Mouse (Mus musculus): ENCODE results near the gene Grm6. TPM values are rescaled to one million over a fixed set of nuclear protein-coding genes. Genes with fewer than 3 reads are reported as not detected.

The Grm6 gene
- total RNA-seq (2014; rRNA removed) (not detected in 2 replicates), polyA plus RNA-seq (2015; fragmentation: Nextera tagmentation; extraction: Ambion mirVana) (not detected in 2 replicates)

DNA sequence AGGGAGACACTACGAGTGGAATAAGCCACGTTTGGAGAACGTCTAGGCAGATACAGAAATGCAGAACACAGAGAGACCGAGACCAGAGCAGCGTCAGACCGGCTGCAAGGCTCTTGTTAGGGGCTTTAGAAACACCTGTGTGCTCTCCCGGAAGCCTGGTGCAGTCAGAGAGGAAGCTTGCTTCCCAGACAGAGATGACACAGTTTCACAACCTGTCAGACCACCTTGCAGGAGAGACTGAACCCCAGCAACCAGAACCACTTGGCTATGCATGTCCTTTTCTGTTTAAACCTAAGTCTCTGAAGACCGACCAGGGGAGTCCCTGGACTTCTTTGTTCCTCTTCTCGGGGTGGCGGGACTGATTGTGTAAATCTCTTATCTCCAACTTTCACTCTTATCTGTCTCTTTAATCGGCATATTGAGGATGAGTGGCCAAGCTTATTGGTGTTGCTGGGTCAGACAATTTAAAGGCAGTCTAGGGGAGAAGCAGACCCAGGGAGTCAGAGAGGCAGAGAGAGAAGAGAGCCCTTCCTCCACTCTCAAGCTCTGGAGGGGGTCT lies at the start of gene Grm6:
Gene Grm6, plus strand, starts transcription at position 509 of the 559 bp plus-strand sequence.
- 4% methylated on average over 11 of the region's 11 CpGs for WGBS
- Histone ChIP-seq H3K9me3 (ENCODE audit: low read length) (no peaks in the 10 kb centered on the region), H3K4me3 (ENCODE audit: low read length) (peak within 1 kb of the TSS; percentile 44), H3K9ac (replicated peaks; ENCODE audit: low read length) (0 out of 2 replicates have a peak within 1 kb of the TSS, but pooled peaks have one; percentile 19), H3K4me2 (ENCODE audit: low read depth, low read length) (peak within 1 kb of the TSS; percentile 93), H3K27me3 (ENCODE audit: insufficient read depth, low read length) (peaks cover 40% of the 10 kb centered on the region), H3K4me1 (ENCODE audit: insufficient read depth, low read length) (peaks cover 8% of the 10 kb centered on the region), H3K36me3 (ENCODE audit: insufficient read depth, low read length) (no peaks in the 10 kb centered on the region), H3K27ac (no peak within 1 kb of the TSS)
- DNase-seq (ENCODE audit: low spot score) (no peak), ATAC-seq (no peak)
- TF ChIP-seq CTCF (IDR thresholded peaks at IDR 0.05; ENCODE audit: low read depth) = no peak

DNA sequence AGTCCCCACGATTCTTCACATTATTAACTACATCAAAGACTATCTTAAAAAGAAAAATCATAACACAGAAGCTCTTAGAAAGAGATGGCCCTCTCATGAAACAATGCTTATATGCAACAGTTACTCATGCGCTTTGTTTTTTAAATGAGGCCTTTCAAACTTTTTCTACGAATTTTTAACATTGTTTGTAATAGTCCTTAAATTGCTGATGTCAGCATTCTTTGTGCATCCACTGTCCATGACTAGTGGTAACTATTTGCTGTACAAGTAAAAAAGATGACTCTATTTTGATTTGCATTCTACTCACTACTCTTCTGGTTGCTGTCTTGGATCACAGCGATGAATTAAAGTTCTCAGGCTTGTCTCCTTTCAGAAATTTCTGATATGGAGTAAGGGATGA lies 36.3 kb upstream of the Grm6 start:
- 97% methylated on average over 4 of the region's 4 CpGs for WGBS
- DNase-seq (ENCODE audit: low spot score) (no peak), ATAC-seq (no peak)
- H3K27me3 ChIP-seq (ENCODE audit: insufficient read depth, low read length) = no peaks in the 10 kb centered on the region
- H3K4me1 ChIP-seq (ENCODE audit: insufficient read depth, low read length) = no peaks in the 10 kb centered on the region
- no peak for TF ChIP-seq CTCF (IDR thresholded peaks at IDR 0.05; ENCODE audit: low read depth)
- H3K9ac ChIP-seq (replicated peaks; ENCODE audit: low read length) = no peak overlapping the region
- H3K4me3 ChIP-seq (ENCODE audit: low read length) = no peak overlapping the region
- peaks cover 23% of the 10 kb centered on the region for H3K9me3 ChIP-seq (ENCODE audit: low read length)
- no peak overlapping the region for H3K4me2 ChIP-seq (ENCODE audit: low read depth, low read length)
- H3K36me3 ChIP-seq (ENCODE audit: insufficient read depth, low read length) = peaks cover 46% of the 10 kb centered on the region
- no peak overlapping the region for H3K27ac ChIP-seq

DNA sequence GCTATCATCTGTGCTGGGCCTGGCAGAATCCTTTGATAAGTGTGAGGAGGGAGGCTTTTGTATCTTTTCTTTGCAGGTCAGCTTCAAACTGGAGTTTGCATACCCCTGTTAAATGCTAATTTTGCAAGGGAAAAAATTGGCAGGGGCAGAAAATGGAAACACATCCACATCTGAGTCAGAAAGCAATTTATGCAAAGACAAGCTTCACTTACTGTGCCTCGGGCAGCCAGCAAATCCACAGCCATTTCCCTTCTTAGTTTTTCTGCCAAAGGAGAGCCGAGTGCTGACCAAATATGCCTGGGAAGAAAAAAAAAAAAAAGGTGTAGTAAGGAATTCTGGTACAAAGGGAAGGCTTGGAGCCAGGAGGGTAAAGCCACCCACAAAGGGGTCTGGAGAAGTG lies 24.3 kb upstream of the Grm6 start:
- ATAC-seq = no peak
- WGBS = 38% methylated on average over 2 of the region's 2 CpGs
- no peak for TF ChIP-seq CTCF (IDR thresholded peaks at IDR 0.05; ENCODE audit: low read depth)

DNA sequence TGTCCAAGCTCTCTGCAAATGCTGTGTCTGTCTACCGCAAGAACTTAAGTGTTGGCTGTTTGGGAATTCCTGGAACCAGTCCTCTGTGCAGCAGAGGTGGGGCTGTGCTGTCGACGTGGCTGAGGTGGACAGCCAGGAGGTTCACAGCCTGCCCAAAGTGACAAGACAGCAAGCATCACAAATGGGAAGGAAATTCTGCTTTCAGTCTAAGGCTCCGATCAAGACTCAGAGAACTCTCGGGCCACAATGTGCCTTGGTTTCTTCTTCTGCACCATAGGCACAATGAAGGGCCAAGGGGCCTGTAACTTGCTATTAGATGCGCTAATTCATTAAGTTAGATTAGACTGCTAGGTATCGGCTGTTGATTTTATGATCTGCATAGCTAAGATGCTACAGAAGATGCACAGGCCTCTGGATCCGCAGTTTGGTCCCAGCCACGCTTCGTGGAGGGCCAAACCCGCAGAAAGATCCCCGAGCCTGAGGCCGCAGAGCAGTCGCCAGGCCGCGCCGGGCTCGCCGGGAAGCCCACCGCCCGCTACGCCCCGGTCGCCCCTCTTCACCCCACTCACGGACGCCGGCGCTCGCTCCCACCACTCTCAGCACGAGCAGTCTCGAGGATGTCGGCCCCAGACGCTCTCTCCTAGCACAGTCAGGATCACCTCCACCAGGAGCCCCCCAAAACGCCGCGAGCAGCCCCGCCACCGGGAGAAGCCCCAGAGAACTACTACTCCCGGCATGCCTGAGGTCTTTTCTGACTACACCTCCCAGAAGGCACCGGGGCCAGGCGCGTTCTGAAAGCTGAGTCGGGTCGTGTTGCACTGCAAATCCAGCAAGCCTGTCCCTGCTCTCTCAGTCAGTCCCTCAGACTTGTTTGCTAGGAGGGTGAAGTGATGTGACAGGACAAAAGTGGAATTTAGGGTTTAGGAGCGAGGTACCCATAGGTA lies 23.2 kb upstream of the Grm6 start, which contains the start of gene Zfp354c:
Gene Zfp354c, minus strand, starts transcription at position 715 of the 944 bp plus-strand sequence.
- 1% methylated on average over 45 of the region's 45 CpGs for whole genome bisulfite sequencing
- Histone ChIP-seq H3K27ac (peak within 1 kb of the TSS; percentile 77), H3K9ac (replicated peaks; ENCODE audit: low read length) (peak within 1 kb of the TSS; percentile 94), H3K27me3 (ENCODE audit: insufficient read depth, low read length) (no peaks in the 10 kb centered on the region), H3K4me1 (ENCODE audit: insufficient read depth, low read length) (peaks cover 7% of the 10 kb centered on the region; the same call in 1 of the 2 replicates), H3K9me3 (ENCODE audit: low read length) (no peaks in the 10 kb centered on the region), H3K4me3 (ENCODE audit: low read length) (peak within 1 kb of the TSS; percentile 90), H3K4me2 (ENCODE audit: low read depth, low read length) (peak within 1 kb of the TSS; percentile 77), H3K36me3 (ENCODE audit: insufficient read depth, low read length) (peaks cover 25% of the 10 kb centered on the region; the same call in 1 of the 2 replicates)
- DNase-seq (ENCODE audit: low spot score) (peak; percentile 93), ATAC-seq (peak; percentile 96)
- TF ChIP-seq CTCF (IDR thresholded peaks at IDR 0.05; ENCODE audit: low read depth) = no peak

More for the DNA sequence above, 24.3 kb upstream of the Grm6 start:
- Histone ChIP-seq H3K4me1 (ENCODE audit: insufficient read depth, low read length) (peaks cover 7% of the 10 kb centered on the region; the same call in 1 of the 2 replicates), H3K9me3 (ENCODE audit: low read length) (no peaks in the 10 kb centered on the region), H3K27ac (no peak overlapping the region; the same call in 1 of the 2 replicates), H3K9ac (replicated peaks; ENCODE audit: low read length) (peak overlapping the region; percentile 94), H3K4me2 (ENCODE audit: low read depth, low read length) (peak overlapping the region; percentile 77), H3K36me3 (ENCODE audit: insufficient read depth, low read length) (peaks cover 31% of the 10 kb centered on the region; the same call in 1 of the 2 replicates), H3K4me3 (ENCODE audit: low read length) (peak overlapping the region; percentile 90), H3K27me3 (ENCODE audit: insufficient read depth, low read length) (no peaks in the 10 kb centered on the region)
- DNase-seq (ENCODE audit: low spot score) = no peak

DNA sequence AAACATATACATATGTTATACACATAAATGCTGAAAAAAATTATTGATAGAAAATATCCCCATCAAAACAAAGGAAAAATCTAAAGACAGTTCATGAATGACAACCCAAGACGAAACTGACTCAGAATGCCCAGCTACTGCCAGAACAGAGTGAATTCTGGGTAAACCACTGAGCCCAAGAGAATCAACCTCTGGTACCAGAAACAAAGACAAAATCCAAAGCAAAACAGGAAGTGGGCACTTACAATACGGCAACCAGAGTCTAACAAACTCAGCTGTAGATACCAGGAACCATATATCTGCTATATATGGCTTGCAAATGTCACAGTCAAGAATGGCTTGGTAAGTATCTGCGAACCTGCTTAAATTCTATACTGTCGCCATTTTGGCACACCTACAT lies 14.8 kb upstream of the Grm6 start:
- ATAC-seq (no peak), DNase-seq (ENCODE audit: low spot score) (no peak)
- Histone ChIP-seq H3K9ac (replicated peaks; ENCODE audit: low read length) (no peak overlapping the region), H3K4me3 (ENCODE audit: low read length) (no peak overlapping the region), H3K27ac (no peak overlapping the region), H3K9me3 (ENCODE audit: low read length) (peaks cover 10% of the 10 kb centered on the region), H3K27me3 (ENCODE audit: insufficient read depth, low read length) (no peaks in the 10 kb centered on the region), H3K4me2 (ENCODE audit: low read depth, low read length) (no peak overlapping the region), H3K4me1 (ENCODE audit: insufficient read depth, low read length) (peaks cover 4% of the 10 kb centered on the region), H3K36me3 (ENCODE audit: insufficient read depth, low read length) (peaks cover 10% of the 10 kb centered on the region; the same call in 1 of the 2 replicates)
- TF ChIP-seq CTCF (IDR thresholded peaks at IDR 0.05; ENCODE audit: low read depth) = no peak
- WGBS = 89% methylated on average over 4 of the region's 4 CpGs

DNA sequence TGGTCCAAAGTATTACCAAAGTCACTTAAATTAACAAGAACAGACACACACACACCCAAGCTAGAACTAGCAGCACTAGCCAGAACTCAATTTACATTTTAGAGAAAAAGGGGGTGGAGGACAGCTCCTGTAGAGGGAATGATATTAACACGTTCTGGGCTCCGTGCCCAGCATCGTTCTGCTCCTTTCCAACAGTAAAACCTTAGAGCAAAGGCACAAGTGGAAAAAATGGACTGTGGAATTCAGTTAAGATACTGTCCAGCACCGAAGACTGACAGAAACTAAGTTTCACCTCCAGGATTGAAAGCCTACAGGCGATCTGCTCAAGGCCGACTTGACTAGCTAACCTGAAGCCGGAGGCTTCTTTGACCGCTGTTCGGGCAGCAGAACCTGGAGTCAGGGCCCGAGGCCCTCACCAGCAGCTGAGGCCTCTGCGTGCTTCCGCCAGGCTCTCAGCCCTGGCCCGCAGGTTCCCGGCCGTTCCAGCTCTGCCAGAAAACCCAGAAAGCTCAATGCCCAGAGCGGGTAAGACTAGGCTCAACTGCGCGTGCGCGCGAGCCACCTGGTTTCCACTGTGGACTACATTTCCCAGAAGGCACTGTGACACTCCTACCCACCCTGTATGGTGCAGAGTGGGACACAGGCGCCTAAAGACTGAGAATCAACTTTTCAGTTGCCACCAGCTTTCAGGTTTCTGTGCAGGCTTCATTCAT lies 9.3 kb upstream of the Grm6 start, which contains the start of gene Zfp879:
Gene Zfp879, minus strand, starts transcription at position 530 of the 713 bp plus-strand sequence.
- Histone ChIP-seq H3K36me3 (ENCODE audit: insufficient read depth, low read length) (no peaks in the 10 kb centered on the region), H3K27me3 (ENCODE audit: insufficient read depth, low read length) (no peaks in the 10 kb centered on the region), H3K4me1 (ENCODE audit: insufficient read depth, low read length) (peaks cover 9% of the 10 kb centered on the region), H3K27ac (peak within 1 kb of the TSS; percentile 74; the same call in 1 of the 2 replicates), H3K9me3 (ENCODE audit: low read length) (no peaks in the 10 kb centered on the region), H3K4me2 (ENCODE audit: low read depth, low read length) (peak within 1 kb of the TSS; percentile 72), H3K9ac (replicated peaks; ENCODE audit: low read length) (peak within 1 kb of the TSS; percentile 58), H3K4me3 (ENCODE audit: low read length) (peak within 1 kb of the TSS; percentile 49)
- DNase-seq (ENCODE audit: low spot score) = peak; percentile 98
- ATAC-seq = peak; percentile 97
- TF ChIP-seq CTCF (IDR thresholded peaks at IDR 0.05; ENCODE audit: low read depth) = no peak
- WGBS = 16% methylated on average over 22 of the region's 22 CpGs
